Mouse (Mus musculus) heart, adult 18-20 months (tissue): ENCODE results near the gene Casc1. TPM values are rescaled to one million over a fixed set of nuclear protein-coding genes. Genes with fewer than 3 reads are reported as not detected.

Experiments
- DNase-seq, 2 experiments: peaks; one replicate each; pipeline ENCODE4 v3.0.0; 2021 to 2022; ENCODE audit warnings: mixed read lengths in 1 of 2
- long read RNA-seq, 2 experiments: library from polyadenylated mRNA; stranded (forward); transcript quantifications; one replicate each; pipeline ENCODE4 v2.0.0; 2021
- total RNA-seq, 2 experiments: library from RNA; stranded (reverse); gene quantifications; 2 replicates each; pipeline ENCODE4 v1.2.3; 2021

Gene Casc1
- total RNA-seq: 1 to 10 TPM; 1.2 TPM
- long read RNA-seq, experiment 1, partial matches to known transcripts: 1 of 4 reads
- long read RNA-seq, experiment 1, other reads (novel, unspliced or antisense): 3 of 4 reads
- long read RNA-seq, experiment 2, partial matches to known transcripts: 0 of 1 reads
- long read RNA-seq, experiment 2, other reads (novel, unspliced or antisense): 1 of 1 reads

DNA sequence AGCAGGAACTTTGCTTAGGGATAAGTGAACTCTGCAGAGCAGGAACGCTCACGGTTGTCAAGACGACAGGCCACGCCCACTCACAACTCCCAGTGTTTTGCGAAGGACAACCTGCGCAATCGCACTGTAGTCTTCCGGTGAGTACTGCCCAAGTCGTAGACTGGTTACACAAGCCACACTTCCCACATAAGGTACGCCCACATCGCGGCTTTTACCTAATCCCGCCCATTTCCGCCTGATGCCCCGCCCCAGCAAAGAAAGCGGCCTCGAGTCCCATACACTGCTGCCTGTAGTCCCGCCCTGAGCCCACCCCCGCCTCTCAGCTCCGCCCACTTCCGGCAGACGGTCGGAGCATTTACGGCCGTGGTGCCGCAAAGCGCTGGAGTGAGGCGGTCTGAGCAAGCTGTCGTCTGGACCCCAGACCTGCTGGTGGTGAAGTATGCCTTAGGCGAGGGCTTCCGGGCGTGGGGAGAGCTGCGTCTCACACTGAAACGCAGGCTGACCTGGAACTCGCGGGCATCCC is at the start of gene Casc1, which contains the start of gene Etfrf1:
Gene Casc1 (minus strand): TSS at position 190 of the 523 bp plus-strand sequence.
Gene Etfrf1 (plus strand): TSS at position 319 of the 523 bp plus-strand sequence.
- peak; percentile 99 to 100 for DNase-seq

DNA sequence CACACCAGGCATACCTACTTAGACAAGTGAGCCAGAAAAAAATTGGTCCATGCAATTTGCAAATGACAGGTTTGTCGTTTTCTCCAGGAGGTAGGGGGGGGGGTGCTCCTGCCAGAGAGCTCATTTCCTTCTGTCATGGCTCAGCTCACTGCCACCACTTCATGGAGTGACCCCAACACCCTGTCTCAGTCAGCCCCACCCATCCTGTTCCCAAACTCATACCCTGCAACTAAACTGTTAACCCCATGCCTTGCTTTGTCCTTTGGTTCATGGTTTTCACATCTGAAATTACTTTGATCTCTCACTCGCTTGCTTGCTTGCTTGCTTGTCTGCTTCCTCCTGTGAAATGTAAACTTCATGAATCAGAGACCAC is 45.9 kb upstream of the Casc1 start:
- DNase-seq: peak in 1 of 2 experiments; percentile 12

DNA sequence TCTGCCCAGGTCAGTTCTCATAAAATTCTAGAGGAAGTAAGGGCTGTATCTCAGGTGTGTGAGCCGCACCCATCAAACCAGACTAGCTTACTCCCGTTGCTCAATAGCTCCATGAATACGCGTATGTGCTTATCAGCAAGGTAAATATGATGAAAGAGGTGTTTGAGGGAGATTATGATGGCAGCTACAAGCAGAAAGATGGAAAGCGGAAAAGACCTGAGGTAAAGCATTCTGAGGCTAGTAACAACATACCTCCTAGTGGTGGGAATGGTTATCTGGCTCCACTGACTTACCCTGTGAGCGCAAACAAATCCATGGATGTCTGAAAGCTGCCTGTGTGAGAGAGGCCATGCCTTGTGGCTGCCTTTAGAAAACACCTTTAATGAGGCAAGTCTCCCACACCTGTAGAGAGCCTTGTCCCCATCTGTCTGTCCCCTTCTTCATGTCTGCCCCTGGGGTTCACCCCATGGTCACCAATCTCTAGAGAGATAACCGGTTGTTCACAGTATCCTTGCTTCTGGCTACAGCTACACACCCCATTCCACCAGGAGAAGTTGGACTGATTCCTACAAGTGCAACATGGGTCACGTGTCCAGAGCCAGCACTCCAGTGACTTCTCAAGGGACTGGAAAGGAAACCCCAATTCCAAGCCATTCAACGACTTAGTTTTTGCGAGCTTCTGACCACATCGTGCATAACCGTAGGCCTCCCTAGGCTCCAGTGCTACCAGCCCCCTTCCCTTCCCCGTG is 45.3 kb upstream of the Casc1 start:
- DNase-seq: peak; percentile 41 to 66

GRCm38 (mm10) chr6:145250820-145251219 is 40.0 kb upstream of the Casc1 start:
- peak in 1 of 2 experiments; percentile 25 for DNase-seq

DNA sequence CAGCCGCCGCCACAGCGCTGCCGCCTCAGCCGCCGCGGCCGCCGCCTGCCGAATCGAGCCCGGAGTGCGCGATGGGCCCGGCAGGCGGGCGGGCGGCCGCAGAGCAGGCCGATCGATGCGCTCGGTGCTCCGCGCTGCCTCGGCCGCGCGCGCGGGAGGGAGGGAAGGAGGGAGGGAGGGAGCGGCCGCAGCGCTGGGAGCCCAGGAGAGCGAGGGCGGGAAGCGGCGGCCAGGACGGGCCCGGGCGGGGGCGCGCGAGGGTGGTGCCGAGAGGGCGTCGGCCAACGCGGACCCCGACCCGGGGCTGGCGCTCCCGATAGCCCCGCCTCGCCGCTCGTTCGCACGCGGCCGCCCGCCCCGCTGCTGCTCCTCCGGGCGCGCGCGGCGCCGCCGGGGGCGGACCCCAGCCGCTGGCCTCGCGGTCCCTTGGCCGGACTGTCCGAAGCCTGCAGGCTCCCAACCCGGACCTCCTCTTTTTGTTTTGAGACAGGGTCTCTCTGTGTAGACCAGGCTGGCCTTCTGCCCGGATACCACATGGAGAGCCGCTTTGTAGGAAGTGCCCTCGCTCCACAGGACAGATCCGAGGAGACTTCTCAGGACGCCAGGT is 39.5 kb upstream of the Casc1 start, which contains the start of gene Kras:
Gene Kras (minus strand): TSS at position 55 of the 607 bp plus-strand sequence.
- DNase-seq: peak; percentile 91 to 94

- peak; percentile 64 to 73 for DNase-seq
These were observed 38.7 kb upstream of the Casc1 start for GRCm38 (mm10) chr6:145249291-145250184.

- DNase-seq: no peak
These were observed 37.1 kb upstream of the Casc1 start for GRCm38 (mm10) chr6:145247886-145248285.

DNA sequence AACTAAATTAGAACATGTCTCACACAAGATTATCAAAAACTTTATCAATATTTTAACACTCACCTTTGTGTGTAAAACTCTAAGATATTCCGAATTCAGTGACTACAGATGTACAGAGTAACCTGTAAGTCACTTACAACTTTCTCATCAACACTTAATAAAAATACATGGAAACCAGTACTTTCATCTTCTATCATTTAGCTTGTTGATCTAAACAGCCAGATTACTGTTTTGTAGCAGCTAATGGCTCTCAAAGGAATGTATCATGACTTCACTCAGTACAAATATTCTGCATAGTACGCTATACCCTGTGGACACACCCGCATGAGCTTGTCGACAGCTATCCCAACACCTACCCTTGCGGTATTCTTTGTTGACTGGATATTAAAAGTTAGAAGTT is 36.0 kb upstream of the Casc1 start:
- DNase-seq: no peak

DNA sequence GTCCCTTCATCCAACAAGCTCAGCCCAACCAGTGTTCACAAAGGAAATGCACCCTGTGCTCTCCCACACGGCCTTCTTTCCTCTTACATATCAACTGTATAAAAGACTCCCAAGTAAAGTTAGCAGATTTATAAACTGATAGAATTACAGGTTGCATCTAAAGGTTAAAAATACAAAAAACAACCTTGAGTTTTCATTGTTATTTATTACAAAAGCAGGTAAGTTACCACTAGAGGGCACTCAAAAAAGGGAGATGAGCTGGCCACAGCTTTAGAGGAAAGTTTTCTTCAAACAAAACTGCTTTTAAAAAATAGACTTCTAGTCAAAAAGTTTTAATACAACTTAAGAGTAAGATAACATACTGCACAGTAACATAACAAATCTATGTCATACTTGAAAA is 31.7 kb upstream of the Casc1 start:
- peak in 1 of 2 experiments; percentile 55 for DNase-seq

DNA sequence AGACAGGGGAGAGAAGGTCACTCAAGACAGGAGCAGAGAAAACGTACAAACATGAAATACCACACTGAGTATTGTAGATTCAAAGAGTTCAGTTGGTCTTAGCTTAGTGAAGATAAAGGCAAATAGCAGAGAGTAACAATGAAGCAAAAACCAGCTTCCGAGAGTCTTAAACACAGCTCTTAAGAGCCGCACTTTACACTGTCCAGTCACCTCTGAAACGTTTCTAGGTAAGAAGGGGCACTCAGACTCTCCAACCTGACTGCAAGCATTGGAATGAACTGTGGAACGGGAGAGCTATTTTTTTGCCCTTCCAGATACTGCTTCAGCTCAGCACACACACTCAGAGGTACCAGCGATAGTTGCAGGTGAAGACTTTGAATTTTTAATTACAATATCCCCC is 29.5 kb upstream of the Casc1 start:
- DNase-seq: no peak

DNA sequence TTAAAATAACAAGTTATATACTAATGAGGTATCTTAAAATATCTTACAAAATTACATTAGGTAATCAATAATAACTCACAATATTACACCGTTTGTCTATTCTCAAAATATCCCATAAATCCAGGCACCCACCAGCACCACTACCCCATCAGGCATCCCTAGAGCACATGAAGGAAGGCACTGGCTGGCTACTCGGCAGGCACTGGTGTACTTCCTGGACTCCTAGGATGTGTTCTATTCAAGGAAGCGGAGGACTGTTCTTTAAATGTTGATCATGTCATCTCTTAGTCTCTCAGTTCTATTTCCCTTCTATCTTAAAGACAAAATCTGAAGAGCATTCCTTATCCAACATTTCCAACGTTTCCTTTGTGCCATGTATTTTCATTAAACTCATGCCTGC is 26.3 kb upstream of the Casc1 start:
- no peak for DNase-seq

GRCm38 (mm10) chr6:145235367-145235766 is 24.6 kb upstream of the Casc1 start:
- no peak for DNase-seq

DNA sequence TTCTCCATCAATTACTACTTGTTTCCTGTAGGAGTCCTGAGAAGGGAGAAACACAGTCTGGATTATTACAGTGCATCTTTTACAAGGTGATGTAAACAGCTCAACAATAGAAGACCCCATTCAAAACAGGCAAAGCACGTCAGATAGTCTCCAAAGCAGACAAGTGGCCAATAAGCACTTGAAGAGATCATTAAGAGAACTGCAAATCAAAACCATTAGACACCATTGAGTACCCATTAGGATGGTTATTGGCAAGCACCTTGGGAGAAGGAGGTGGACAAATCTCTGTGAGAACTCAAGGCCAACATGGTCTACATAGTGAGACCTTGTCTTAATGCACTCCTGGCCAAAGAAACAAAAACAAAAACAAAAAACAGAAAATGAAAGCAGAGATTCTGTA is 23.6 kb upstream of the Casc1 start:
- no peak for DNase-seq

DNA sequence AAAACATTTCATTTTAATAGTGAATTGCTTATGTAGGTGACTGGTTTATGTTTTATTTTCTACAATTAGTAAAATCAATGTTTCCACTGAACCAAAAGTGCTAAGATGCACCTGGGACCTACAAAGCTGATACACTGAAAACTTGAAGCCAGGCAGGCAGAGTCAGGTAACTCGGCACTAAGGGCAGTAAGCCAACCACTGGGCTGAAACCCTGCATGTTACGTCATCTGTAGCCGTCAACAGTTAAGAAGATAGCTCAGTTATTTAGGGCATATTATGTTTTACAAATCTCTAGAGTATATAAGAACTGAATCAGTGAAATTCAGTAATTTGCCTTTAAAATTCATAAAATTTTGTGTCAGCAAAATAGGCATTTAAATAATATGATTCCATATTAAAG is 15.5 kb upstream of the Casc1 start:
- no peak for DNase-seq

- no peak for DNase-seq
These were observed 13.4 kb upstream of the Casc1 start for GRCm38 (mm10) chr6:145224246-145224645.

DNA sequence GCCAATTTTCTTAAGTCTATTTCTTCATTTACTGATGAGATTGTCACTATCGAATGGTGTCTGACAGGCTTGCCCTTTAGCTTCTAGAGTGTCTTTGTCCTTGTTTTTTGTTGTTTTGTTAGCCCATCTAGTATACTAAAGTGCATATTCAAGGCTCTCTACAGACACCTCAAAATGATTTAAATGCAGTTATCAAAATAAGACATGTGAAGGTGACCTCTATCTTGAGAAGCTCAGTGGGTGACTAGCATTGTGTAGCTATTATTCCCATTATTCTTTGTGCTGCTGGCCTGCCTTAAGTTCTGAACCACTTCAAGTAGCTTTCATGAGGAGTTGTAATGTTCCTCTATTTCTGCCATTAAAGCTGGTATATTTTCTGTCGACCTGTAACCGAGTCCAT is 5.0 kb upstream of the Casc1 start:
- no peak for DNase-seq

DNA sequence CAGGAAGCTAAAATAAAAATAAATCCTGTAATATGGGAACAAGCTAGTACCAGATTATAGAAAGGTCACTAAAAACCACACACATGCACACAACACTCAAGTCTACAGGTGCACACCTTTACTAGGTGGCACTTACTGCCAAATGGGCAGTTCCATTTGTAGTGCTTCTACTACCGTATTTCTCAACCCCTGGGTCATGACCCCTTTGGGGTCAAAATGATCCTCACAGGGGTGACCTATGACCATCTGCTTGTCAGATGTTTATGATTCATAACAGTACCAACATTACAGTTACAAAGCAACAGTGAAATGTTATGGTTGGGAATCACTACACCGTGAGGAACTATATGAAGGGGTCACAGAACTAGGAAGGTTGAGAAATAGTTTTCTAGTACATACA is 3.1 kb upstream of the Casc1 start:
- DNase-seq: no peak

DNA sequence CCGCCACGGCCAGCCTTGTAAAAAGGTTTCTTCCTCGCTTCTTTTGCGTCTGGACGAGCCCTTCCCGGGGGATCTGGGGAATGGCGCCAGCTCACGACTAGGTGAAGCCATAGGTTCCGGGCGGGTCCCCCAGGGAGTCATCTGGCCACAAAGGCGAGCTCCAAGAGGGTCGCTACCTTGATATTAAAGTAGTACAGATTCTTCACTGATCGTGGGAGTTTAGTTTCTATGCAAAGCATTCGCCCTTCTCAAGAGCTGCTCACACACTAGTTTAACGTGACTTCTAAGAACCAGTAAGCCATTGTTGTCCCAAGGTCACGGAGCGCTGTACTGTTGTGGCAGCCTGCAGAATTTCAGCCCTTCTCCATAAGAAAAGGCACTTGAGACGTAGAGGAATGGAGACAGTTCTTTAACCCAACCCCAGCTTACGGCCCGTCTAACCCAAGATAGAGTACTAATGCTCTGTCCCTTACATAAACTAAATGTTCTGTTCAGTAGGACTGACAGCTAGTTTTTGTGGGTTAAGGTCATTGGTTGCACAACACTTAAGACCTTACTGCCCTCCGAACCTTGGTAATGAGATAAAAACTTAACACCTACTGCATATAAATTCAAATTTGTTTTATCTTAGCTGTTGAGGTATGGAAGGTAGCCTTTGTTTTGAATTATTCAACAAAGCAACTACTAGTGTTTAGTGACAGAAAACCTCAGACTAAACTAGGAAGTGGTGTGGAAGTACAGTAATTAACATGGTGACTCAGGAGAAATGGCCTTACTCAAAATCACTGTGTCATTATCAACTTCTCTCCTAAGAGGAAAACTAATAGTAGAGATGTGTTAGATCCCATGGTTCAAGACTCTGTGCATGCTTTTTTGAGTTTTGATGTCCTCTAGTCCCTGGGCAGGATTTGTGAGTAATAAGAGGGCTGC is 836 bp upstream of the Casc1 start:
- DNase-seq: no peak

DNA sequence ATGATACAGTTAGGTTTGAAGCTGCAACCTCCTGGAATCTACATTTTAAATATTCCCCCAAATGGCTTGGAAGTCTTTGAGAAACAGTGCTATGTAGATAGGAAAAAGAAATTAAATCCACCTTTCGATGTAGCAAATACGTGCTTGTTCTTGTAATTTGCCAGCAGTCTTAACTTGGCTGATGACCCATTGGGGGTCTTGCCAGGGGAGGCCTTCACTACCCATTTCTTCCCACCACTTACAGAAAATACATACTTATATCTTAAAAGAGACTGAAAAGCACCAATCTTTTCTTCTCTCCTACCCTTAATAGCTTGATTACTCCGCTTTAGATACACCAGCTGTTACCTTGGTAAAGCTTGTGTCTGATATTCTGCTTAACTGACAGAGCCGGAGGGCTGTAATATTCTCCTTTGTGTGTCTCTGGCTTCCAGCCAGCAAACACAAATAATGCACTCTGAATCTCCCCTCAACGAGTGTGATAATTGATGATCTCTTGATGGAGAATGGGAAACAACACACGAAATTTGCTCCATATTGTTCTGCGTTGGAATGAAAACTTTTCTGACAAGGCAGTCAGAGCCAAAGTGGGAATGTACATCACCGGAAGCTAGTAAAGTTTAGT is 637 bp downstream of the Casc1 start:
- no peak for DNase-seq

DNA sequence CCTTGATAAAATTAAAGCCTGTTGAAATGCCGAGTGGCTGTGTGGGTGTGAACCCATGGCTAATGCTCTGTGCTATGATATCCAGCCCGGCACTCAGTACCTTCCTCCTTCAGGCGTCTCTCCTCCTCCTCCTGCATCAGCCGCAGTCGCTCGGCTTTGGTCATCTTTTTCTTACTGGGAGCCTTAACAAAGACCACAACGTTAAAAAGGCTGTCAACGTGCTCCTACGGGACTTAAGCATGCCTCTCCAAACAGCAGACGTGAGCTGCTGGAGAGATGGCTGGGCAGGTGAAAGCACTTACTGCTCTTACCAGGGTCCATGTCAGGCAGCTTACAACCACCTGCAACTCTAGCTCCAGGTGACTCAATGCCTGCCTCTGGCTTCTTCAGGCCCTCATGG is 5.7 kb downstream of the Casc1 start:
- no peak for DNase-seq
